In genomic region chr19:10640589-10641378, GRCm38 (mm10) we compare ENCODE assay signal across 17 mouse cellular contexts. TPM values are rescaled to one million over a fixed set of nuclear protein-coding genes. Genes with fewer than 3 reads are reported as not detected.
A peak's percentile ranks its signal among the peaks of the same experiment; 100 is the strongest.
DNase-seq lines count a peak whose midpoint lies in the region; ATAC-seq and TF ChIP-seq lines count a peak whose summit lies in the region.
"Had no signal": no experiment of that assay in that cellular context is flagged by ENCODE, and none has a peak within 500 bp of the region (broad histone marks: within the 10 kb centered on the region; RNA-seq: fewer than 3 reads in every experiment).

No protein-coding gene starts in this region.

- peaks cover 14% of the 10 kb centered on the region; the same call in 1 of the 2 replicates for H3K27me3 ChIP-seq in heart, embryonic 15.5 days
- no peaks in the 10 kb centered on the region for H3K27me3 ChIP-seq in midbrain, postnatal 0 days (ENCODE audit: insufficient read depth, low read length)
- H3K27me3 ChIP-seq in midbrain, embryonic 10.5 days (ENCODE audit: low read depth, poor library complexity, severe bottlenecking): peaks cover 5% of the 10 kb centered on the region
- H3K27me3 ChIP-seq in intestine, postnatal 0 days (replicated peaks; ENCODE audit: control insufficient read depth, insufficient read depth, low read length): no peaks in the 10 kb centered on the region
- no peaks in the 10 kb centered on the region for H3K27me3 ChIP-seq in neural tube, embryonic 15.5 days (replicated peaks)
- H3K27me3 ChIP-seq: Patski had no signal

- no peaks in the 10 kb centered on the region for H3K36me3 ChIP-seq in heart, embryonic 15.5 days
- no peaks in the 10 kb centered on the region for H3K36me3 ChIP-seq in midbrain, postnatal 0 days (ENCODE audit: insufficient read depth, low read length)
- H3K36me3 ChIP-seq in midbrain, embryonic 10.5 days: no peaks in the 10 kb centered on the region
- H3K36me3 ChIP-seq in intestine, postnatal 0 days (ENCODE audit: control insufficient read depth, insufficient read depth): no peaks in the 10 kb centered on the region
- H3K36me3 ChIP-seq in neural tube, embryonic 15.5 days: no peaks in the 10 kb centered on the region

- H3K4me3 ChIP-seq in heart, embryonic 15.5 days: no peak overlapping the region
- no peak overlapping the region for H3K4me3 ChIP-seq in midbrain, postnatal 0 days (ENCODE audit: low read depth, low read length)
- H3K4me3 ChIP-seq in midbrain, embryonic 10.5 days: no peak overlapping the region
- H3K4me3 ChIP-seq in intestine, postnatal 0 days (ENCODE audit: low read depth, low read length): no peak overlapping the region
- no peak overlapping the region for H3K4me3 ChIP-seq in neural tube, embryonic 15.5 days (replicated peaks)

- H3K9ac ChIP-seq in heart, embryonic 15.5 days: no peak overlapping the region
- peak overlapping the region; percentile 24; the same call in 1 of the 2 replicates for H3K9ac ChIP-seq in midbrain, postnatal 0 days (replicated peaks; ENCODE audit: low read length, poor library complexity, severe bottlenecking)
- 0 out of 2 replicates have a peak overlapping the region, but pooled peaks have one; percentile 8 for H3K9ac ChIP-seq in intestine, postnatal 0 days (ENCODE audit: low read depth, low read length)
- no peak overlapping the region for H3K9ac ChIP-seq in neural tube, embryonic 15.5 days (replicated peaks)

- DNase-seq in heart, postnatal 14 days: no peak
- DNase-seq in midbrain, postnatal 0 days (ENCODE audit: low spot score): no peak
- DNase-seq in midbrain, embryonic 10.5 days (ENCODE audit: low spot score): no peak
- DNase-seq in right cerebral cortex, postnatal 4 days: no peak
- no peak for DNase-seq in left cerebral cortex, postnatal 14 days (ENCODE audit: low spot score in 2 of 2)
- DNase-seq: cerebellum, adult 9-10 months; kidney, adult 8-10 months; left cerebral cortex, postnatal 4 days; lung, postnatal 4 days had no signal

- H3K4me2 ChIP-seq in heart, embryonic 15.5 days: peak overlapping the region; percentile 13; the same call in 1 of the 2 replicates
- no peak overlapping the region for H3K4me2 ChIP-seq in midbrain, postnatal 0 days (ENCODE audit: low read depth, low read length, poor library complexity, severe bottlenecking)
- H3K4me2 ChIP-seq in intestine, postnatal 0 days (replicated peaks; ENCODE audit: low read depth): no peak overlapping the region
- peak overlapping the region; percentile 17; the same call in 1 of the 2 replicates for H3K4me2 ChIP-seq in neural tube, embryonic 15.5 days

- intact Hi-C loops in heart, postnatal 14 days (cut with DNase I): no loop called here
- intact Hi-C loops in left cerebral cortex, postnatal 14 days (cut with DNase I): no loop called here

- WGBS in heart, embryonic 15.5 days: 45% methylated on average over 13 of the region's 13 CpGs
- WGBS in midbrain, postnatal 0 days: 47% methylated on average over 13 of the region's 13 CpGs
- 58% methylated on average over 13 of the region's 13 CpGs for WGBS in midbrain, embryonic 10.5 days
- 56% methylated on average over 13 of the region's 13 CpGs for WGBS in intestine, postnatal 0 days
- 48% methylated on average over 13 of the region's 13 CpGs for WGBS in neural tube, embryonic 15.5 days

- H3K27ac ChIP-seq in heart, embryonic 15.5 days: no peak overlapping the region
- no peak overlapping the region for H3K27ac ChIP-seq in midbrain, postnatal 0 days (ENCODE audit: low read depth, low read length)
- no peak overlapping the region for H3K27ac ChIP-seq in midbrain, embryonic 10.5 days (replicated peaks)
- no peak overlapping the region for H3K27ac ChIP-seq in intestine, postnatal 0 days (ENCODE audit: low read depth, low read length)
- no peak overlapping the region for H3K27ac ChIP-seq in neural tube, embryonic 15.5 days (replicated peaks)

- ATAC-seq in heart, embryonic 15.5 days (replicated peaks; ENCODE audit: insufficient number of reproducible peaks, insufficient read depth, low FRiP score, low read depth): no peak
- no peak for ATAC-seq in midbrain, postnatal 0 days (ENCODE audit: low FRiP score)
- ATAC-seq in intestine, postnatal 0 days: no peak
- no peak for ATAC-seq in neural tube, embryonic 15.5 days (ENCODE audit: low FRiP score)
- ATAC-seq: midbrain, embryonic 16.5 days; Patski had no signal

- no peaks in the 10 kb centered on the region for H3K9me3 ChIP-seq in heart, embryonic 15.5 days (replicated peaks)
- no peaks in the 10 kb centered on the region for H3K9me3 ChIP-seq in midbrain, postnatal 0 days (ENCODE audit: low read length)
- no peaks in the 10 kb centered on the region for H3K9me3 ChIP-seq in midbrain, embryonic 10.5 days (replicated peaks)
- H3K9me3 ChIP-seq in intestine, postnatal 0 days (ENCODE audit: control insufficient read depth): no peaks in the 10 kb centered on the region
- H3K9me3 ChIP-seq in neural tube, embryonic 15.5 days (replicated peaks): no peaks in the 10 kb centered on the region

- peaks cover 3% of the 10 kb centered on the region; the same call in 1 of the 2 replicates for H3K4me1 ChIP-seq in heart, embryonic 15.5 days (replicated peaks)
- no peaks in the 10 kb centered on the region for H3K4me1 ChIP-seq in midbrain, postnatal 0 days (ENCODE audit: insufficient read depth, low read length)
- H3K4me1 ChIP-seq in midbrain, embryonic 10.5 days: no peaks in the 10 kb centered on the region
- no peaks in the 10 kb centered on the region; the same call in 1 of the 2 replicates for H3K4me1 ChIP-seq in intestine, postnatal 0 days (replicated peaks; ENCODE audit: control insufficient read depth, insufficient read depth, low read length)
- H3K4me1 ChIP-seq in neural tube, embryonic 15.5 days: no peaks in the 10 kb centered on the region

- no peak for TF ChIP-seq CTCF in midbrain, postnatal 0 days (IDR thresholded peaks at IDR 0.05)
- no peak for TF ChIP-seq CTCF in intestine, postnatal 0 days (IDR thresholded peaks at IDR 0.05; ENCODE audit: low read depth)

RNA-seq across cellular contexts. Expression of gene Vwce, which starts 6.8 kb away (rescaled TPM):
- polyA plus RNA-seq in heart, embryonic 15.5 days (2015; fragmentation: Nextera tagmentation; extraction: Ambion mirVana): 0.82 and 1.5 TPM in 2 replicates
- total RNA-seq in heart, postnatal 14 days (2021): under 1 TPM in 1 of 2 experiments, not detected in 1; 0.45 TPM
- 2.6 and 2.9 TPM in 2 replicates for total RNA-seq in midbrain, postnatal 0 days (2014; rRNA removed)
- polyA plus RNA-seq in midbrain, postnatal 0 days (2015; fragmentation: Nextera tagmentation; extraction: Ambion mirVana): 1.9 and 2.2 TPM in 2 replicates
- polyA plus RNA-seq in midbrain, embryonic 10.5 days (2016; fragmentation: Nextera tagmentation; extraction: Ambion mirVana): 0.65 and 0.95 TPM in 2 replicates
- polyA plus RNA-seq in intestine, postnatal 0 days (2015; fragmentation: Nextera tagmentation; extraction: Ambion mirVana): 7.1 and 8.4 TPM in 2 replicates
- 1.7 and 2.4 TPM in 2 replicates for polyA plus RNA-seq in neural tube, embryonic 15.5 days (2015; fragmentation: Nextera tagmentation; extraction: Ambion mirVana)
- under 1 TPM; 0.37 to 0.76 TPM for total RNA-seq in left cerebral cortex, postnatal 14 days (2021)
- total RNA-seq: hematopoietic stem cell, adult 5-6 weeks had no signal

RNA-seq across cellular contexts. Expression of gene Tkfc, which starts 35.3 kb away (rescaled TPM):
- 8.5 and 11.9 TPM in 2 replicates for polyA plus RNA-seq in heart, embryonic 15.5 days (2015; fragmentation: Nextera tagmentation; extraction: Ambion mirVana)
- 10 to 100 TPM in 1 of 2 experiments, 1 to 10 TPM in 1; 8.2 to 10.1 TPM for total RNA-seq in heart, postnatal 14 days (2021)
- 11.1 and 15.8 TPM in 2 replicates for total RNA-seq in midbrain, postnatal 0 days (2014; rRNA removed)
- polyA plus RNA-seq in midbrain, postnatal 0 days (2015; fragmentation: Nextera tagmentation; extraction: Ambion mirVana): 19.5 and 23.3 TPM in 2 replicates
- polyA plus RNA-seq in midbrain, embryonic 10.5 days (2016; fragmentation: Nextera tagmentation; extraction: Ambion mirVana): 24.0 and 25.7 TPM in 2 replicates
- polyA plus RNA-seq in intestine, postnatal 0 days (2015; fragmentation: Nextera tagmentation; extraction: Ambion mirVana): 76.4 and 83.9 TPM in 2 replicates
- polyA plus RNA-seq in neural tube, embryonic 15.5 days (2015; fragmentation: Nextera tagmentation; extraction: Ambion mirVana): 21.8 and 25.2 TPM in 2 replicates
- total RNA-seq in left cerebral cortex, postnatal 14 days (2021): 10 to 100 TPM; 24.7 to 26.2 TPM

RNA-seq across cellular contexts. Expression of gene Ddb1, which starts 35.7 kb away (rescaled TPM):
- polyA plus RNA-seq in heart, embryonic 15.5 days (2015; fragmentation: Nextera tagmentation; extraction: Ambion mirVana): 204 and 272 TPM in 2 replicates
- total RNA-seq in heart, postnatal 14 days (2021): 100 to 1,000 TPM; 181 to 185 TPM
- total RNA-seq in midbrain, postnatal 0 days (2014; rRNA removed): 247 and 261 TPM in 2 replicates
- polyA plus RNA-seq in midbrain, postnatal 0 days (2015; fragmentation: Nextera tagmentation; extraction: Ambion mirVana): 135 TPM in 2 replicates
- polyA plus RNA-seq in midbrain, embryonic 10.5 days (2016; fragmentation: Nextera tagmentation; extraction: Ambion mirVana): 463 and 501 TPM in 2 replicates
- polyA plus RNA-seq in intestine, postnatal 0 days (2015; fragmentation: Nextera tagmentation; extraction: Ambion mirVana): 97.9 and 100 TPM in 2 replicates
- 194 and 213 TPM in 2 replicates for polyA plus RNA-seq in neural tube, embryonic 15.5 days (2015; fragmentation: Nextera tagmentation; extraction: Ambion mirVana)
- total RNA-seq in left cerebral cortex, postnatal 14 days (2021): 100 to 1,000 TPM; 195 to 201 TPM

RNA-seq across cellular contexts. Expression of gene Pga5, which starts 37.1 kb away (rescaled TPM):
- not detected in 2 replicates for polyA plus RNA-seq in heart, embryonic 15.5 days (2015; fragmentation: Nextera tagmentation; extraction: Ambion mirVana)
- total RNA-seq in heart, postnatal 14 days (2021): not detected
- total RNA-seq in midbrain, postnatal 0 days (2014; rRNA removed): not detected in 2 replicates
- polyA plus RNA-seq in midbrain, postnatal 0 days (2015; fragmentation: Nextera tagmentation; extraction: Ambion mirVana): not detected in 2 replicates
- not detected in 2 replicates for polyA plus RNA-seq in midbrain, embryonic 10.5 days (2016; fragmentation: Nextera tagmentation; extraction: Ambion mirVana)
- 5.0 and 24.6 TPM in 2 replicates for polyA plus RNA-seq in intestine, postnatal 0 days (2015; fragmentation: Nextera tagmentation; extraction: Ambion mirVana)
- polyA plus RNA-seq in neural tube, embryonic 15.5 days (2015; fragmentation: Nextera tagmentation; extraction: Ambion mirVana): not detected in 2 replicates
- not detected for total RNA-seq in left cerebral cortex, postnatal 14 days (2021)
- total RNA-seq: gastrocnemius, postnatal 4 days; hematopoietic stem cell, adult 5-6 weeks; layer of hippocampus, postnatal 14 days; left cerebral cortex, postnatal 4 days had no signal
- polyA plus RNA-seq: midbrain, embryonic 16.5 days had no signal

RNA-seq across cellular contexts. Expression of gene Vps37c, which starts 47.8 kb away (rescaled TPM):
- polyA plus RNA-seq in heart, embryonic 15.5 days (2015; fragmentation: Nextera tagmentation; extraction: Ambion mirVana): 25.1 and 34.3 TPM in 2 replicates
- 10 to 100 TPM; 18.6 to 20.0 TPM for total RNA-seq in heart, postnatal 14 days (2021)
- total RNA-seq in midbrain, postnatal 0 days (2014; rRNA removed): 17.5 and 22.4 TPM in 2 replicates
- polyA plus RNA-seq in midbrain, postnatal 0 days (2015; fragmentation: Nextera tagmentation; extraction: Ambion mirVana): 22.9 and 28.0 TPM in 2 replicates
- 33.8 and 36.0 TPM in 2 replicates for polyA plus RNA-seq in midbrain, embryonic 10.5 days (2016; fragmentation: Nextera tagmentation; extraction: Ambion mirVana)
- polyA plus RNA-seq in intestine, postnatal 0 days (2015; fragmentation: Nextera tagmentation; extraction: Ambion mirVana): 31.3 and 32.2 TPM in 2 replicates
- 28.7 and 30.3 TPM in 2 replicates for polyA plus RNA-seq in neural tube, embryonic 15.5 days (2015; fragmentation: Nextera tagmentation; extraction: Ambion mirVana)
- 10 to 100 TPM; 29.3 to 32.5 TPM for total RNA-seq in left cerebral cortex, postnatal 14 days (2021)

Comparison
In these comparisons a context has a peak if more than half of its experiments do, and no peak if none do; other contexts are left out.
1. H3K4me2 ChIP-seq: peak in heart, embryonic 15.5 days (single experiment) and neural tube, embryonic 15.5 days (single experiment); none in midbrain, postnatal 0 days (single experiment) and intestine, postnatal 0 days (single experiment).
2. H3K9ac ChIP-seq: peak in midbrain, postnatal 0 days (single experiment) and intestine, postnatal 0 days (single experiment); none in heart, embryonic 15.5 days (single experiment) and neural tube, embryonic 15.5 days (single experiment).